Mouse (Mus musculus) intestine, postnatal 0 days (tissue): ENCODE measurements around the gene Pde4d. TPM values are rescaled to one million over a fixed set of nuclear protein-coding genes. Genes with fewer than 3 reads are reported as not detected.

Source experiments
- ATAC-seq: fragments of 200-750 bp; cut with Nextera tagmentation; 2 replicates; pipeline ENCODE4 v1.8.0; 2017; ENCODE audit warnings: mild to moderate bottlenecking, moderate TSS enrichment, moderate library complexity
- H3K27ac ChIP-seq: fragments of 300-500 bp; sonication (generic); 2 replicates; pipeline ENCODE4 v1.5.1; 2014; ENCODE audit warnings: mild to moderate bottlenecking, low read depth, low read length, moderate library complexity
- H3K27me3 ChIP-seq: fragments of 300-500 bp; sonication (generic); replicated peaks from 2 replicates; pipeline ENCODE4 v1.6.1; 2014; ENCODE audit warnings: low read length, mixed read lengths; ENCODE audit not compliant: control insufficient read depth, insufficient read depth
- H3K36me3 ChIP-seq: fragments of 300-500 bp; sonication (generic); 2 replicates; pipeline ENCODE4 v1.6.1; 2014; ENCODE audit warnings: mild to moderate bottlenecking, moderate library complexity; ENCODE audit not compliant: control insufficient read depth, insufficient read depth
- H3K4me1 ChIP-seq: fragments of 300-500 bp; sonication (generic); replicated peaks from 2 replicates; pipeline ENCODE4 v1.6.1; 2014; ENCODE audit warnings: antibody characterized with exemption, low read length, mixed read lengths; ENCODE audit not compliant: control insufficient read depth, insufficient read depth
- H3K4me2 ChIP-seq: fragments of 300-500 bp; sonication (generic); replicated peaks from 2 replicates; pipeline ENCODE4 v1.6.1; 2014; ENCODE audit warnings: low read depth, mild to moderate bottlenecking, moderate library complexity
- H3K4me3 ChIP-seq: fragments of 300-500 bp; sonication (generic); 2 replicates; pipeline ENCODE4 v1.5.1; 2014; ENCODE audit warnings: low read depth, low read length
- H3K9ac ChIP-seq: fragments of 300-500 bp; sonication (generic); 2 replicates; pipeline ENCODE4 v1.6.1; 2014; ENCODE audit warnings: mild to moderate bottlenecking, low read depth, low read length
- H3K9me3 ChIP-seq: fragments of 300-500 bp; sonication (generic); 2 replicates; pipeline ENCODE4 v1.6.1; 2016; ENCODE audit warnings: mixed run types; ENCODE audit not compliant: control insufficient read depth
- CTCF ChIP-seq: sonication (generic); IDR thresholded peaks from 2 replicates; pipeline ENCODE4 v1.5.1; 2016; ENCODE audit warnings: low read depth, mild to moderate bottlenecking, control low read depth, antibody characterized with exemption, moderate library complexity
- WGBS: fragments of 180-500 bp; shearing (Covaris S2); extraction: QIAGEN DNeasy Blood & Tissue Kit; methylation state at CpG from one replicate; pipeline ENCODE4 v1.1.7; 2014; 5-methylcytosine and 5-hydroxymethylcytosine counted together
- polyA plus RNA-seq: library from polyadenylated mRNA; unstranded; fragments of >200 nt; fragmentation: Nextera tagmentation; extraction: Ambion mirVana; gene quantifications from 2 replicates; pipeline ENCODE4 v1.2.1, GENCODE M21; 2015

Pde4d gene
- polyA plus RNA-seq, 1 experiment from 2014 or later: 17.8 TPM

GRCm38 (mm10) chr13:109688195-109688594, 1238.4 kb downstream of the Pde4d start:
- no peak for ATAC-seq
- Histone ChIP-seq H3K36me3 (no peaks in the 10 kb centered on the region), H3K4me3 (no peak overlapping the region), H3K9me3 (no peaks in the 10 kb centered on the region), H3K27ac (no peak overlapping the region), H3K4me2 (peak overlapping the region; percentile 74), H3K9ac (no peak overlapping the region), H3K27me3 (no peaks in the 10 kb centered on the region), H3K4me1 (0 out of 2 replicates have a peak, but pooled peaks cover 3% of the 10 kb centered on the region)
- TF ChIP-seq CTCF: no peak
- WGBS: 72% methylated on average over 2 of the region's 2 CpGs

GRCm38 (mm10) chr13:109689176-109689575, 1239.4 kb downstream of the Pde4d start:
- Histone ChIP-seq H3K4me3 (no peak overlapping the region), H3K9ac (no peak overlapping the region), H3K4me1 (0 out of 2 replicates have a peak, but pooled peaks cover 3% of the 10 kb centered on the region), H3K27ac (no peak overlapping the region), H3K36me3 (no peaks in the 10 kb centered on the region), H3K27me3 (no peaks in the 10 kb centered on the region), H3K4me2 (no peak overlapping the region), H3K9me3 (no peaks in the 10 kb centered on the region)
- 68% methylated on average over 3 of the region's 3 CpGs for WGBS
- ATAC-seq: no peak
- no peak for TF ChIP-seq CTCF

- no peak for ATAC-seq
Observed at GRCm38 (mm10) chr13:109690558-109690957, 1240.8 kb downstream of the Pde4d start.

GRCm38 (mm10) chr13:109692851-109693250, 1243.1 kb downstream of the Pde4d start:
- H3K4me2 ChIP-seq: peak overlapping the region; percentile 28; the same call in 1 of the 2 replicates
- no peak for TF ChIP-seq CTCF
- no peak for ATAC-seq
- 0 out of 2 replicates have a peak, but pooled peaks cover under 1% of the 10 kb centered on the region for H3K4me1 ChIP-seq
- H3K36me3 ChIP-seq: no peaks in the 10 kb centered on the region
- H3K4me3 ChIP-seq: no peak overlapping the region
- no peak overlapping the region; the same call in 1 of the 2 replicates for H3K27ac ChIP-seq
- 22% methylated on average over 3 of the region's 3 CpGs for WGBS
- H3K9me3 ChIP-seq: no peaks in the 10 kb centered on the region
- no peaks in the 10 kb centered on the region for H3K27me3 ChIP-seq
- H3K9ac ChIP-seq: no peak overlapping the region

More at GRCm38 (mm10) chr13:109690558-109690957, 1240.8 kb downstream of the Pde4d start:
- WGBS: 91% methylated on average over 5 of the region's 5 CpGs
- H3K27ac ChIP-seq: no peak overlapping the region
- H3K9me3 ChIP-seq: no peaks in the 10 kb centered on the region
- H3K4me1 ChIP-seq: 0 out of 2 replicates have a peak, but pooled peaks cover 3% of the 10 kb centered on the region
- H3K9ac ChIP-seq: no peak overlapping the region
- H3K27me3 ChIP-seq: no peaks in the 10 kb centered on the region
- H3K4me3 ChIP-seq: no peak overlapping the region
- no peaks in the 10 kb centered on the region for H3K36me3 ChIP-seq
- no peak for TF ChIP-seq CTCF
- no peak overlapping the region for H3K4me2 ChIP-seq

GRCm38 (mm10) chr13:109693769-109694168, 1244.0 kb downstream of the Pde4d start:
- H3K9me3 ChIP-seq: no peaks in the 10 kb centered on the region
- no peaks in the 10 kb centered on the region for H3K4me1 ChIP-seq
- no peaks in the 10 kb centered on the region for H3K36me3 ChIP-seq
- no peaks in the 10 kb centered on the region for H3K27me3 ChIP-seq
- ATAC-seq: peak; percentile 70
- H3K4me2 ChIP-seq: peak overlapping the region; percentile 28; the same call in 1 of the 2 replicates
- no peak for TF ChIP-seq CTCF
- H3K4me3 ChIP-seq: no peak overlapping the region
- 36% methylated on average over 2 of the region's 2 CpGs for WGBS
- no peak overlapping the region for H3K9ac ChIP-seq
- no peak overlapping the region for H3K27ac ChIP-seq

GRCm38 (mm10) chr13:109694293-109694692, 1244.5 kb downstream of the Pde4d start:
- Histone ChIP-seq H3K27me3 (no peaks in the 10 kb centered on the region), H3K4me1 (no peaks in the 10 kb centered on the region), H3K27ac (peak overlapping the region; percentile 69), H3K9ac (no peak overlapping the region), H3K36me3 (no peaks in the 10 kb centered on the region), H3K4me2 (peak overlapping the region; percentile 21; the same call in 1 of the 2 replicates), H3K4me3 (no peak overlapping the region), H3K9me3 (no peaks in the 10 kb centered on the region)
- no peak for TF ChIP-seq CTCF
- 43% methylated on average over 2 of the region's 2 CpGs for WGBS
- no peak for ATAC-seq

GRCm38 (mm10) chr13:109695098-109695497, 1245.3 kb downstream of the Pde4d start:
- H3K4me2 ChIP-seq: peak overlapping the region; percentile 21; the same call in 1 of the 2 replicates
- no peaks in the 10 kb centered on the region for H3K4me1 ChIP-seq
- TF ChIP-seq CTCF: no peak
- H3K36me3 ChIP-seq: no peaks in the 10 kb centered on the region
- no peaks in the 10 kb centered on the region for H3K9me3 ChIP-seq
- no peak overlapping the region for H3K4me3 ChIP-seq
- no peaks in the 10 kb centered on the region for H3K27me3 ChIP-seq
- no peak overlapping the region for H3K9ac ChIP-seq
- 25% methylated on average over 6 of the region's 6 CpGs for WGBS
- ATAC-seq: peak; percentile 89
- peak overlapping the region; percentile 69 for H3K27ac ChIP-seq
